Mouse (Mus musculus): ENCODE results near the gene Cryzl2.

Cryzl2 gene

DNA sequence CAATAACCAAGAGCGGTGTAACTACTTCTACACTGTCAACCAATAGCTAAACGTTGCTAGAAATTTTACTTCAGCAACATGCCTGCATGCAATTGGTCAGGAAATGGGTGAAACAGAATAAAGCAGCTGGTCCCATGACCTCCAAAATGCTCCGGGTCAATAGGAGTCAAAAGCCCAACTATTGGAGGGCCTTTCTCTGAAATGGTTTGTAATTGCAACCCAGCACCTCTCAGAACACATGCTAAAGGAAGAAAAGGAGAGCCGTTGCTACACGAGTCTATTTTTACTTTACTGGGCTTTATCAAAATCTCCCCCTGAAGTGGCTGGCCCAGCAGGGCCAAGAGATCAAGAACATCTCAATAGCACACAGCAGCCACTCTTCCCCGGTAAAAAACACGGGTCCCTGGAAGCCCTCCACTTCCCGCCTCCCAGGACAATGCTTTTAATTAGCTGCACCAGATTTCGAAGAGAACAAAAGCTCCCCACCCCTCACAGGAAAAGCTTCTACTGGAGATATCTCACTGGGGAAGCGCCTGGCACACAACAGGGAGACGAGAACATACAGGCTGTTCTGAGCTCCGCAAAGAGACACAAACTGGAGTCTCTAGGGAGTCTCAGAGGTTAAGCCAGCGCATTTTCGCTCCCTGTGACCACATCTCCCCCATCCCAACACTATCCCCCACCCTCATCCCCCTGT is 15.2 kb upstream of the Cryzl2 start:
- peak; percentile 48 for DNase-seq (ENCODE audit: low spot score)

DNA sequence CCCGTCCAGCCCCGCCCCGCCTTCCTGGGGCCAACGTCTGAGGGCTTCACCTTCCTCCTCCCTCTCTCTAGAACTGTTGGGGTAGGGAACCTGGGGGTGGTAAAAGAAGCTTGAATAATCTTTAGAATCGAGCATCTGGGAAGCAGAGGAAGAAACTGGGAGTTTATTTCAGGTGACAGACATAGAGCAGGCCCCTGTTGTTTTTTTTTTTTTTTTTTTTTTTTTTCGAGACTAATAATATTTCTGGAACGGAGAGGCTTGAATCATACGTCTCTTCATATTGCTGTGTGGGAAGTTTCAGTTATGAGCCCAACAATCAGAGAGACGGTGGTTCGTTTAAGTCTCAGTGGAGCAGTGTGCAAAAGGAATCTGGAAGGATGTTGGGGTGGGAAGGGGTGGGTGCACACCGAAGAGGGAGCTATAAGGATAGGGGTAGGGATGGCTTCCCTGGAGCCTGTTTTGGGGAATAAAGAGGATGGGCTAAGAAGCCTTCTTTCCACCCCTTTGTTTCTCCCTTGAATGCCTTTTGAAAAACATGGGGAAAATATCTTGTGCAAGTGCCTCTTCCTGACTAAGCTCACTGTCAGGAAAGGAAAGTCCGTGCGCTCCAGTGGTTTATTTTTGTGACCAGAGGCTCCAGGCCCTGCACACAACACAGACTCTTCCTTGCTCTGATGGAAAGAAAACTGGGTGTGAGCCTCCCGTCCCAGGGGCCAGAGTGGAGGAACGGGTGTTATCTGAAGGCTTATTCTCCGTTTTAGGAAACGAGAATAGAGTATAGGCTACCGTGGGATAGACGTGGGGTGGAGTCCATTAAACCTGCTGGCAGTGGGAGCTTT is 14.4 kb upstream of the Cryzl2 start:
- DNase-seq (ENCODE audit: low spot score) = no peak

DNA sequence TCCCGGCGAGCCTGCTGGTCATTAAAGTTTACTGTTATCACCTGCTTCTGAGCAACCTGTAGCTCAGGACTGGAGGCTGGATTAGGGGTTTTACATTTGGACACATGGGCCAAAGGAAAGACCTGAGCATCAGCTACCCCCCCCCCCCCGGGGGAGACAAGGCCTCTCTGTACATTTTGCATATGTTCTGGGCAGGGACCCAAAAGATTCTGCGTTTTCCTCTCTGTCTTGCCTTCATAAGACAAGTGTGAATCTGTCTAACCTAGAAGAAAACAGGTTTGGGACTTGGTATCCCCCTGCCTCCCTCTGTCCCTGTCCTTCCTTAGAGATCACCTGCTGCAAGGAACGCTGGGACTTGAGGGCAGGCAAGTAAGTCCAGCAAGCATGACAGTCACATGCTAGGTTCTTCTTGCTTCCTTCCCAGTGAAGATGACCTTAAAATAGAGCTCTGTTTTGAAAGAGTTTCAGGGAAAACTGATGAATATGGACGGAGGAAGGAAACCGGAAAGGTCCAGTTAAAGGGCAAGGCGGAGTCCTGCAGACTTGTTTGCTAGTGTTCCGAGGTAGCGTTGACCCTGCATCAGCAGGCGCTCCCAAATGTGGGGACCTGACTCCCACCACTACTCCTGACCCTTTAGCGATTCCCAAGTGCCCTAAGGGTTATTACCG is 13.6 kb upstream of the Cryzl2 start:
- no peak for DNase-seq (ENCODE audit: low spot score)

DNA sequence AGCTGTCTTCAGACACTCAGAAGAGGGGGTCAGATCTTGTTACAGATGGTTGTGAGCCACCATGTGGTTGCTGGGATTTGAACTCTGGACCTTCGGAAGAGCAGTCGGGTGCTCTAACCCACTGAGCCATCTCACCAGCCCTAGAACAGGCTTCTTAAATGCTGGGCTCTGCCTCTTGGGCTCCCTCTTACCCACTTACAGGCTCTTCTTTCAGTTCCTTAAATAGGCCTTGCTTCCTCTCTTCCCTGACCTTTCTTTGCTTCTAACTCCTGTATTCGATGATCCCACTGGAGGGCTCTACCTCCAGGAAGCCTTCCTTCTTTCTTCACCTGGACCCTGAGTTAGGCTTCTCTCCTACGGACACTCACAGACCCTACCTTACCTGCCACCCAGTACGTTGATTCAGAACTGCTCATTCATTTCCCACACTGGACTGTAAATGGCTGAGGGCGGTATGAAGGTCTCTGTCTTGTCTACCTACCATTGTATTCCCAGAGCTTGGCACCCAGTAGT is 12.9 kb upstream of the Cryzl2 start:
- no peak for DNase-seq (ENCODE audit: low spot score)

DNA sequence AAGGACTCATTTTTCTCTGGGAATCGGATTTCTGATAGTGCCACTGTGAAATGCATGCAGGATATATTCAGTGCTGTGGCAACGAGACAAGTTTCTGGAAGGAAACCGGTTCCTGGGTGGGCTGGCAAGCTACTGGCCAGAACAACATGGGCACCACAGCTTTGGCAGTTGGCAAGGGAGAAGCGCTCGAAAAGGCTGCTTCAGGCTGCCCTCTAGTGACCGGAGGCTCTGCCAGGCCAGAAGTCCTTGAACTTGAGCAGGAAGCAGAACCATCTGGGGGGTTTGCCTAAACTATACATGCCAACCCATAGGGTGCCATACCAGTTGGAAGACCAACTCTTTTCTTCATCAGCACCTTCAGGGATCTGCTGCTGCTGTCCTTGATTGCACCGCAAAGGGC is 12.1 kb upstream of the Cryzl2 start:
- peak; percentile 36 for DNase-seq (ENCODE audit: low spot score)

DNA sequence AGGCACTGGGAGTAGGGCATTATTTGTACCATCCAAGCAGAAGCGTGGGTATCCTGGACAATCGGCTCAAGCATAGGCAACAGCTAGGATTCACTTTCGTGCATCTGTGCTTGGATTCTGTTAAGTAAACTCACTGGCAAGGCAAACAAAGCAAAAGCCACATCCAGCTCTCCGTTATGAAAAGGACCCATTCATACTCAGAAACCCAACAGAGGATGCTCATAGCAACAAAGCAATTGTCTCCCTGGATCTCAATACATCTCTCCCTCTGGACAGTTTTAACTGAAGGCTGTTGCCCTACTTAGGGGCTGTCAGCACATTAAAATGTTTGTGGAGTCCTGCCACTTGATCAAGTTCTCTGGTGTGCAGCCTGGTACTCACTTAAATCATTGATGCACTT is 11.2 kb upstream of the Cryzl2 start:
- DNase-seq (ENCODE audit: low spot score) = peak; percentile 15

DNA sequence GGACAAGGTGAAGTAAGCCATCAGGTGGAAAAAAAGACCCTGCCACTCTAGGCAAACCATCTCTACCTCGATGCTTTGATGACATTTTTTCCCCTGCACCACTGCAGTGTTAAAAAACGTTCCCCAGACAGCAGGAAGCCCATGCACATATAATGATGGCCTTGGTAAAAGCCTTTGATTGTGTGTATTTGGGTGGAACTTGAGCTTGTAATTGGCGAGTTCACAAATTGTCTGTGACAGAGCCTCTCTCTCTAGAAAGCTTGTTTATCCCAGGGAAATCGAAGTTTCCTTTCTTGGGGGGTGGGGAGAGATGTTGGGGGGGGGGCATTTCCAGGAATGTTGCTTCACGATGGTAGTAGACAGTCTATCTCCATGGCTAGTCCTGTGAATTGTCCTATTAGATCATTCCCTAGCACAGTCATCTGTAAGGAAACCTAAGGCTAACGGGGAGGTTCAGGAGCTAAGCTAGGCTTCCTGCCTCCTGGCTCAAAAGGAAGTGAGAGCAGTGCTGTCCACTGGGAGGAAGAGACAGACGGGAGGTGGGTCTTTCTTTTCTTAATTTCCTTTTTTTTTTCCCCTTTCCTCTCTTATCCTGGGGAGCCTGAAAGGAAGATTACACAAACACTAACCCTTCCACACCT is 10.1 kb upstream of the Cryzl2 start:
- DNase-seq (ENCODE audit: low spot score) = peak; percentile 27

DNA sequence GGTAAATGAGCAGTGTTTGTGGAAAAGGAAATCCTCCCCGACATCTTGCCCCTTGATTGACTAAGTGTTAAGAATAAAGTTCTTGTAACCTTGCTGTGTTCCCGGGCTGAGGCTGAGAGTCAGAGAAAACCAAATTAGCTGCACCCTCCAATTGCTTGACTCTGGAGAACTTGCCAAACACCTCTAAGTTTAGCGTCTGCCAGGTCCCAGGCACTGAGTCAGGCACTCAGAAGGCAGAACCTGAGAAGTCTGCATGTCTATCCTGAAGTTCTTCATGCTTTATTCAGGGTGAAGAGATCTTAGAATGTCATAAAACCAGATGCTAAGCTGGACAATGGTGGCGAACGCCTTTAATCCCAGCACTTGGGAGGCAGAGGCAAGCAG is 9.6 kb upstream of the Cryzl2 start:
- no peak for DNase-seq (ENCODE audit: low spot score)

DNA sequence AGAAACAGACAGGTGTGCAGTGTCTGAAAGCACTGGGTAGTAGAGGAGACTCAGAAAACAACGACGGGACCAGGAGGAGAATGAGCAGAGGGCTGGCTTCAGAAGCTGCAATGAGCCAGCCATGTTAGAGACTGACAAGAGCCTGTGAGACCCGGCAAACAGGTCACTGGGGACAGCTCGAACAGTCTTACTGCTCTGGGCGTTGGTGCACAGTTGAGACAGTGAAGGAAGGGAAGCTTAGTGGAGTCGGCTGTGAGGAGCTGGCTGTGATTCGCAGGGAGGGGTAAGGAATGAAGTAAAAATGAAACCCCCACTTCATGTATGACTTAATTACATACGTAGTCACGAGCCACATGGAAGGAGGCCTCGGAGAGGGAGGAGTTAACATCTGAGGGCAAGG is 8.8 kb upstream of the Cryzl2 start:
- peak; percentile 27 for DNase-seq (ENCODE audit: low spot score)

DNA sequence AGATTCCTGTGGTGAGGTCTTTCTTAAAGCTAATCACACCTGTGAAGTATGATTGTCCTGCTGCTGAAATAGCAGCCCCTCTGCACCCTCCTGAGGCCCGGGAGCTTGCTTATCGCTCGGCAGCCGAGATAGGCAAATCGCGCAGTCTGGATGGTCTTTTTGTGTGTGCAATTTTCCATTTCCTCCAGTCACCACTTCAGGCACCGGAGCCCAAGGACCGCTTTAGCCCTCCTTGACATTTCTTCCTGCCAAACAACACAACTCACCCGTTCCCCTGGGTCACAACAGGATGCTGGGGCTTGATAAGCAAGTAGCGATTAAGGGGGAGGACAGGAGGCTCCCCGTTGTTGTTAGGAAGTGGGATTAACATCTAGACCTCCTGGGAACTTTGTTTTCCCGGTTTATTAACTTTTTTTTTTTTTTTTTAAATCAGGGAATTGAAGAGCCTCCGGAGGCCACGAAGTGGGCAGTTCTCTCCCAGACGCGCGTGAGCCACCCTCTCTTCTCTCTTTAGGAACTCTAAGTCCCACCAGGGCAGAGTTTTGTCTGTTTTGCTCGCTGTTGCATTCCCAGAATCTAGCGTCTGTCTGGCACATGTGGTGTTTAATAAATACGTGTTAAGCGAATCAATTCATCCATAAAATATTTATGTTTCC is 8.3 kb upstream of the Cryzl2 start:
- peak; percentile 61 for DNase-seq (ENCODE audit: low spot score)

DNA sequence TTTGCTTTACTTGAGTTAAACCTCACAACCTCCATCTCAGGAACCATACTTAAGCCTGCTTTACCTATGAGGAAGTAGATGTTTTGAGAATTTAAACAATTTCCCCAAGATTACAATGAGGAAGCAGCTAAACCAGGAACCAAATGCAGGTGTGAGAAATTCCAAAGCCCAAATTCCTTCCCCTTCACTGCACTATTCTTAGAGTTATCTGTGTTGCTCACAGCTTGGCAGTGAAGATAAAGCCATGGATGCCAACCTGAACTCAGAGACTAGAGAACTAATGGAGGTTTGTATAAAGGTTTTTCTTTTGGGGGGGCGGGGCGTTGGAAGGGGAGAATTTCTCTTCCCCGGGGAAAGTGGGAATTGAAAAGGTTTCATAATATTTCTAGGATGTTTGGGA is 6.1 kb upstream of the Cryzl2 start:
- DNase-seq (ENCODE audit: low spot score) = no peak

DNA sequence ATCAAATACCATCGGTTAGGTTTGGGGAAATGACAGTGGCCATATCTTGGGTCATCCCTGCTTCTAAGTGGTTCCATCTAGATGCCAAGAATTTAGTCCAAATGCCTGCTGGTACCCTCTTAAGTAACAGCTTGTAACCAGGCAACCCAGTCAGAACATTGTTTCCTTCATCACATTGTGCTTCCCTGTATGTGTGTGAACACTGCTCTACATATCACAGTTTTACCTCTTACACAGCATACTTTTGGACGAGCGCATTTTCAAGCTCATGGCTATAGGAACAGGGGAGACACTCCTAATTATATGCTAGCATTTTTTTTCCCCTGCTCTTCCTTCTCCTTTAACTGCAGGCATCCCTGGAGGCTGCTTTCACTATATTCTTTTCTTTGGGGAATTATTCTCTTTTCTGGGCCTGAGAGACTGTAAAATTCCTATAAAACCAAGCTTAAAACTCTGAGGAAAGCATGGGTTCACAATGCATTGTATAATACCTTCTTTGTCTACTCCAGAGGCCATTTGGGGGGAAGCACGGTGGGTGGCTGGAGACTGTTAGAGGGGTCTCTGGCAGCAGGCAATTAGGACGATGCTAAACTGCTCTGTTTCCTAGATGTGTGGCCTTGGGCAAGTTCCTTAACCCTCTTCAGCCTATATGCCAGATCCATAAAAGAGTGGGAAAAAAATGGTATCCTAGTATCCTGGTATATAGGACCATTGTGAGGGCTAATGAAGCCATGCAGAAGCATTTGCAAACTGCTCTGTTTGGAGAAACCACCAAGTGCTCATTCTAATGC is 5.4 kb upstream of the Cryzl2 start:
- DNase-seq (ENCODE audit: low spot score) = no peak

DNA sequence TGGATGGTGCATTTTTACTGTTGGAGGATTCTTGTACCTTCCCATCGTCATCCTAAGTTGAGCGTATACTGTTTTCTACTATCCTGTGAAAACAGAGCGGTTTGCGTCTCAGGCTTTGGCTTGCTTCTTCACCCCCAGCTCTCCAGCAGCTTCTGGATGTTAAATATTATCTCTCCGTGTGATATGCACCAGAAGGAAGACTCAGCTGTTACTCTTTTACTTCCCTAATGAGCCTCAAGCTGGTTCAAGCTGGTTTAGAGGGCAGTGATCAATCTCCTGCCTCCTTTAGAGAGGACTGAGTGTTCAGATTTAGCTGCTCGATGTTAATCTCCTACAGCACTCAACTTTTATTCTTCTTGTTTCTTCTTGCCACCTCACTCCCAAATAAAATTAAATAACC is 3.5 kb upstream of the Cryzl2 start:
- DNase-seq (ENCODE audit: low spot score) = no peak

DNA sequence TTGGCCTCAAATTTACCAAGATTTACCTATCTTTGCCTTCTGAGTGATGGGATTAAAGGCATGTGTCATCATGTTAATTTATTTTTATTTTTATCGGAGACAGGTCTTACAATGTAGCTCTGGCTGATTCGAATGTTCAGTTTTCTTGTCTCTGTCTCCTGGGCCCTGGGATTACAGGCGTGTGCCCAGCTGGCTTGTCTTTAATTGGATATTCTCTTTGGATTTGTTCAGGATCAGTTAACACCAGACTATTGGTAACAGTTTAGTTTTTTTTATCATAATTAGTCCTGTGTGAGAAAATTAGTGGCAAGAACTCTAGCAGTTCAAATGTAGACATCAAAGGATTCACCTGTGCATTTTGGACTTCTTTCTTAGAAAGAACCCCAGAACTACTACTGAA is 588 bp upstream of the Cryzl2 start:
- no peak for DNase-seq (ENCODE audit: low spot score)

DNA sequence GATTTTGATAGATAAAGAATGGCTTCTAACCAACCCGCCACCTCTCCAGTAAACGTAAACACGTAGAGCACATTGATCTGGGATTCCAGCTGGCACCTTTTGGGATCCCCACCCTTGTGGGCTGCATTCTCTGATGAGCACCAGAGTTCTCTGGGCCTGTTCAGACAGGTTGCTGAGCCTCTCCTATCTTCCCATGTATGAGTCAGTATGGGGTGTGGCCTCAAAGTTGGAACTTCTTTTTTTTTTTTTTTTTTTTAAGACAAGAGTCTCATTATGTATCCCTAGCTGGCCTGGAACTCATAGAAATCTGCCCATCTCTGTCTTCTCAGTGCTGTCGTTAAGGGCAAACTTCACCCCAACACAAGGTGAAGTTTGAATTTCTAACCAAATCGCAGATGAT is 1.5 kb downstream of the Cryzl2 start:
- DNase-seq (ENCODE audit: low spot score) = no peak

DNA sequence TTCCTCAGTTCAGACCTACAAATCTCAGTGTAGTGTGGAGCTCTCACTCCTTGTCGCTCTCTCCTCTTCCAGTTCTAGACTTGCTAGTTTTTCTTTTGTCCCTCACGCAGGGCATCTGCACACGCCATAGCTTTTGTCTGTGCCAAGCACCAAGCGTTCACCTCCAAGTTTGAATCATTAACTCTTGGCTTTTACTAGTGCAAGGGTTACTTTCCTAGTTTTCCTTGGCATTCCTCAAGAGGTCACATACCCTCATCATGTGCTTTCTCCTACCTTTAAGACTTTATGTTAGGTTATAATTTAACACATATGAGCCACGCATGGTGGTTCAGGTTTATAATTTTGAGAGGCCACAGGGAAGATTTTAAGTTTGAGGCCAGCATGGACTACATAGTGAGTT is 2.9 kb downstream of the Cryzl2 start:
- DNase-seq (ENCODE audit: low spot score) = no peak

DNA sequence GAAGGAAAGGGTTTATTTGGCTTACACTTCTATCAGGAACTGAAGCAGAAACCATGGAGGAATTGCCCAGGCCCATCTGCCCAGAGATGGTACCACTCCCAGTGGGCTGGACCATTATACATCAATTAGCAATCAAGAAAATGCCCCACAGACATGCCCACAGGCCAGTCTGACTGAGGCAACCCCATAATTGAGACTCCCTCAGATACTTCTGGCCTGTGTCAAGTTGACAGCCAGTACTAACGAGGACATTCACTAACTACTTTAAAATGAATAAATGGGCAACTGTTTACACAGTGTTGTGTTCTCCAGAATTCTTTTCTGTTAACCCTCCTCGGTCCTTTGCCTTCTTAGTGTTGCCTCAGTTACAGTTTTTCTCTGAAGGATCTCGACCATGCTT is 4.0 kb downstream of the Cryzl2 start:
- no peak for DNase-seq (ENCODE audit: low spot score)

DNA sequence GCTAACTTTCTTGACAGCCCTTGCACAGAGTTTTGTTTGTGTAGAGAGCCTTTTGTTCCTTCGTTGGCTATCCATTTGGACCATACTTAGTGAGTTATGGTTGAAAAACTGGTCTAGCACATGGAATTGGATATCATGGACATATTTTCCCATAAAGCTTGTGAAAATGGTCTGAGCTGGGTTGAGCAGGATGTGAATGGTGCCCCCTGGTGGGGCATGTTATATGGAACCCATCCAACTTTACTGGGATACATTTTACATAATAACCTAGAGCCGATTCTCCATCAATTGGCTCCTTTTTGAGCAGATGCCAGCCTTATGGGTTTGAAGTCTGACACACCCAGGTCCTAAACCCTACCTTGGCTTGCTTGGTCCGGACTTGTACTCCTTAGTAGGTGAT is 6.8 kb downstream of the Cryzl2 start:
- peak; percentile 16 for DNase-seq (ENCODE audit: low spot score)

DNA sequence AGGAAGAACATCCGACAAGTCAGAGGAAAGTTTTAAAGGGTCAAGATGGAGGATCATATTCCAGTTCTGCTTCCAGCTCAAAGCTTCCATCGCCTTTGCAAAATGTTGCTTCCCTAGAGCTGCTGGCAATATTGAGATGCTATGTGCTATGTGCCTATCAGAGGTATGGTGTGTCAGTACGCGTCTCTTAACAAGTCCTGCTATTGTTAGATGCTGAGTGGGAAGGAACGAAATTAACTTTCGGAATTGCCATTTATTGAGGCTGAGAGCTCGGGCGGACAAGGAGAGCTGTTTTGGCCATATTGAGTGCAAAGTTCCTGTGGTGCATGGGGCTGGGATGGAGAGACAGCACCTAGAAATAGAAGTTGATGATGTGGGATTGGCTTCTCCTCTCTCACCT is 9.5 kb downstream of the Cryzl2 start:
- no peak for DNase-seq (ENCODE audit: low spot score)

DNA sequence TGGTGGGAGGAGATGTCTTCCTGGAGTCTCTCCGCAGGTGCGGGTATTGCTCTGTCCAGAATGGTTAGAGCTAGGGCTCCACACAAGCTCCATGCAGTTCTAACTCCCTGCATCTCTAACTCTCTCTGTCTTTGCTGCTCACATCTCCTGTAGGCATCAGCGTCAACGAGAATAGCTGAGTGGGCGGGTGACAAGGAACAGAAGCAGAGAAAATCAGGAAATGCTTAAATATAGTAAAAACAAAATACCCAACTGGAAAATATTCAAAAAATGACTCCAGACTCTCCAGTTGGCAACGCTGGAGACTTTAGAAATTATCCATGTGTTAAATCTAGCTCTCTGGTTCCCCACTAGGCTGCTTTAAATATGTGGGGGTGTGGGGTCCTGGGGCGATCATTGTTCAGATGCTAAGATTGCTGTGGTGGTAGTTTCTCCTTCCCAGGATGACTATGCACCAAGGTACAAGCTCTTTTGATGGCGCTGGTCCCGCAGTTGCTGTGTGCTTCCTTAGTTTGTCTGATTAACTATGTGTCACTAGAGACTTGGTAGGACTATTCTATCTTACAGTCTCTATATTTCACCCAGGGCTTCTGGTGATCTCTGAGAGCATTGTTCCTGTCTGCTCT is 12.5 kb downstream of the Cryzl2 start:
- no peak for DNase-seq (ENCODE audit: low spot score)

DNA sequence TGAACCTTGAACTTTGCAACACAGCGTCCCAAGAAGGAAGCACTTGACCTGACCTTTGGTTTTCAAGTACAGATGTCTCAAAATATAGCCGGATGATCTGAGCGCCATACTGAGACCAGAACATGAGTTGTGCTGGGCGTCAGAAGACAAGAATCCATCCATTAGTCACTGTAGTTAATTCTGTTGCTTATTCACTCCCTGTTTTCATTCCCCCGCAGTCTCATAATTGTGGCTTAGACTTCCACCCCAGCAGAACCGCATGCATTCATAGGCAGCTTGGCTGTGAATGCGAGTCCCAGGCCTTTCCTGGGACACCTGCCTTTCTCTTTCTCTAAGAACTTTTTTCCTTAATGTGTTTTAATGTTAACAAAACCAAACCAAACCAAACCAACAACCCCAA is 14.3 kb downstream of the Cryzl2 start:
- no peak for DNase-seq (ENCODE audit: low spot score)

All from embryo, embryonic 10 days (tissue).